Mouse (Mus musculus) lung, embryonic 15.5 days (tissue): Measurements from ENCODE around the gene Casp12. TPM values are rescaled to one million over a fixed set of nuclear protein-coding genes. Genes with fewer than 3 reads are reported as not detected.

ENCODE experiments used
- ATAC-seq: fragments of 200-750 bp; cut with Nextera tagmentation; 2 replicates; pipeline ENCODE4 v1.8.0; 2017; ENCODE audit warnings: moderate number of reproducible peaks, borderline replicate concordance; ENCODE audit not compliant: low FRiP score, low TSS enrichment; ENCODE audit errors: extremely low read depth
- H3K27ac ChIP-seq: fragments of 300-500 bp; sonication (generic); 2 replicates; pipeline ENCODE4 v1.5.1; 2015; ENCODE audit warnings: moderate library complexity, mild to moderate bottlenecking, inconsistent platforms
- H3K27me3 ChIP-seq: fragments of 300-500 bp; sonication (generic); 2 replicates; pipeline ENCODE4 v1.6.1; 2015; ENCODE audit warnings: inconsistent platforms
- H3K36me3 ChIP-seq: fragments of 300-500 bp; sonication (generic); 2 replicates; pipeline ENCODE4 v1.6.1; 2015; ENCODE audit warnings: inconsistent platforms
- H3K4me1 ChIP-seq: fragments of 300-500 bp; sonication (generic); 2 replicates; pipeline ENCODE4 v1.6.1; 2015; ENCODE audit warnings: inconsistent platforms
- H3K4me2 ChIP-seq: fragments of 300-500 bp; sonication (generic); 2 replicates; pipeline ENCODE4 v1.6.1; 2015; ENCODE audit warnings: inconsistent platforms, mild to moderate bottlenecking, moderate library complexity
- H3K4me3 ChIP-seq: fragments of 300-500 bp; sonication (generic); 2 replicates; pipeline ENCODE4 v1.5.1; 2015; ENCODE audit warnings: mild to moderate bottlenecking, inconsistent platforms
- H3K9ac ChIP-seq: fragments of 300-500 bp; sonication (generic); 2 replicates; pipeline ENCODE4 v1.6.1; 2015; ENCODE audit warnings: inconsistent platforms
- H3K9me3 ChIP-seq: fragments of 300-500 bp; sonication (generic); 2 replicates; pipeline ENCODE4 v1.6.1; 2016; ENCODE audit warnings: inconsistent platforms
- WGBS: fragments of 180-500 bp; shearing (Covaris S2); methylation state at CpG from one replicate; pipeline ENCODE4 v1.1.7; 2015; 5-methylcytosine and 5-hydroxymethylcytosine counted together
- polyA plus RNA-seq: library from polyadenylated mRNA; unstranded; fragments of >200 nt; fragmentation: Nextera tagmentation; extraction: Ambion mirVana; gene quantifications from 2 replicates; pipeline ENCODE4 v1.2.1, GENCODE M21; 2015

Gene Casp12
- 2.7 and 2.8 TPM in 2 replicates for polyA plus RNA-seq

- peak within 1 kb of the TSS; percentile 24 for H3K27ac ChIP-seq
- no peak within 1 kb of the TSS for H3K4me3 ChIP-seq
- no peaks in the 10 kb centered on the region for H3K4me1 ChIP-seq
Measured at GRCm38 (mm10) chr9:5345291-5345898, at the start of gene Casp12. TSS of gene Casp12 (plus strand) at chr9:5345430.

GRCm38 (mm10) chr9:5296354-5297237 is 48.6 kb upstream of the Casp12 start:
- Histone ChIP-seq H3K9me3 (no peaks in the 10 kb centered on the region), H3K27me3 (no peaks in the 10 kb centered on the region), H3K4me1 (no peaks in the 10 kb centered on the region), H3K36me3 (no peaks in the 10 kb centered on the region), H3K27ac (no peak overlapping the region), H3K9ac (no peak overlapping the region), H3K4me2 (no peak overlapping the region), H3K4me3 (no peak overlapping the region)
- 55% methylated on average over 2 of the region's 2 CpGs for WGBS
- ATAC-seq: no peak

More at GRCm38 (mm10) chr9:5345291-5345898, at the start of gene Casp12:
- Histone ChIP-seq H3K4me2 (no peak within 1 kb of the TSS), H3K36me3 (no peaks in the 10 kb centered on the region), H3K27me3 (no peaks in the 10 kb centered on the region), H3K9me3 (no peaks in the 10 kb centered on the region), H3K9ac (no peak within 1 kb of the TSS)
- ATAC-seq: no peak; the same call in 1 of the 2 replicates
- 27% methylated on average over 4 of the region's 4 CpGs for WGBS

GRCm38 (mm10) chr9:5298329-5299131 is 46.7 kb upstream of the Casp12 start, which contains the start of gene Casp1:
TSS of gene Casp1 (plus strand) at chr9:5298517.
- Histone ChIP-seq H3K9me3 (no peaks in the 10 kb centered on the region), H3K27ac (no peak within 1 kb of the TSS), H3K4me3 (no peak within 1 kb of the TSS), H3K27me3 (no peaks in the 10 kb centered on the region), H3K9ac (no peak within 1 kb of the TSS), H3K36me3 (no peaks in the 10 kb centered on the region), H3K4me1 (no peaks in the 10 kb centered on the region), H3K4me2 (no peak within 1 kb of the TSS)
- no peak for ATAC-seq
- WGBS: 75% methylated on average over 11 of the region's 11 CpGs

GRCm38 (mm10) chr9:5299132-5299381 is 46.2 kb upstream of the Casp12 start:
- H3K9ac ChIP-seq: no peak overlapping the region
- no peaks in the 10 kb centered on the region for H3K4me1 ChIP-seq
- H3K4me3 ChIP-seq: no peak overlapping the region
- no peak overlapping the region for H3K27ac ChIP-seq
- ATAC-seq: no peak
- 72% methylated on average over 2 of the region's 2 CpGs for WGBS
- H3K4me2 ChIP-seq: no peak overlapping the region
- no peaks in the 10 kb centered on the region for H3K9me3 ChIP-seq
- H3K36me3 ChIP-seq: no peaks in the 10 kb centered on the region
- no peaks in the 10 kb centered on the region for H3K27me3 ChIP-seq

GRCm38 (mm10) chr9:5308561-5308960 is 36.7 kb upstream of the Casp12 start, which contains the start of gene Casp4:
TSS of gene Casp4 (plus strand) at chr9:5308828.
- Histone ChIP-seq H3K27ac (no peak within 1 kb of the TSS), H3K4me3 (peak within 1 kb of the TSS; percentile 12; the same call in 1 of the 2 replicates), H3K4me1 (no peaks in the 10 kb centered on the region), H3K27me3 (no peaks in the 10 kb centered on the region), H3K4me2 (no peak within 1 kb of the TSS), H3K9me3 (no peaks in the 10 kb centered on the region), H3K9ac (no peak within 1 kb of the TSS), H3K36me3 (no peaks in the 10 kb centered on the region)
- ATAC-seq: no peak
- 52% methylated on average over 5 of the region's 5 CpGs for WGBS

- H3K9ac ChIP-seq: no peak overlapping the region
- no peak overlapping the region for H3K4me3 ChIP-seq
- no peaks in the 10 kb centered on the region for H3K36me3 ChIP-seq
- no peak overlapping the region for H3K27ac ChIP-seq
- H3K4me1 ChIP-seq: no peaks in the 10 kb centered on the region
- no peaks in the 10 kb centered on the region for H3K9me3 ChIP-seq
- no peak overlapping the region for H3K4me2 ChIP-seq
- no peak for ATAC-seq
- no peaks in the 10 kb centered on the region for H3K27me3 ChIP-seq
Measured at GRCm38 (mm10) chr9:5310112-5310511, 35.1 kb upstream of the Casp12 start.

- Histone ChIP-seq H3K27me3 (no peaks in the 10 kb centered on the region), H3K36me3 (no peaks in the 10 kb centered on the region), H3K4me3 (no peak overlapping the region), H3K9me3 (no peaks in the 10 kb centered on the region), H3K9ac (no peak overlapping the region), H3K4me2 (no peak overlapping the region), H3K27ac (no peak overlapping the region), H3K4me1 (no peaks in the 10 kb centered on the region)
- 62% methylated on average over 4 of the region's 4 CpGs for WGBS
- no peak for ATAC-seq
Measured at GRCm38 (mm10) chr9:5311435-5311834, 33.8 kb upstream of the Casp12 start.

GRCm38 (mm10) chr9:5328204-5328603 is 17.0 kb upstream of the Casp12 start:
- Histone ChIP-seq H3K4me2 (no peak overlapping the region), H3K9ac (no peak overlapping the region), H3K36me3 (no peaks in the 10 kb centered on the region), H3K27me3 (no peaks in the 10 kb centered on the region), H3K27ac (no peak overlapping the region), H3K4me3 (no peak overlapping the region), H3K9me3 (no peaks in the 10 kb centered on the region), H3K4me1 (no peaks in the 10 kb centered on the region)
- WGBS: 64% methylated on average over 3 of the region's 3 CpGs
- no peak for ATAC-seq

GRCm38 (mm10) chr9:5332441-5332840 is 12.8 kb upstream of the Casp12 start:
- no peak for ATAC-seq
- Histone ChIP-seq H3K27me3 (no peaks in the 10 kb centered on the region), H3K36me3 (no peaks in the 10 kb centered on the region), H3K27ac (no peak overlapping the region), H3K9me3 (no peaks in the 10 kb centered on the region), H3K9ac (no peak overlapping the region), H3K4me3 (no peak overlapping the region), H3K4me2 (no peak overlapping the region), H3K4me1 (no peaks in the 10 kb centered on the region)

GRCm38 (mm10) chr9:5333422-5333821 is 11.8 kb upstream of the Casp12 start:
- Histone ChIP-seq H3K4me1 (no peaks in the 10 kb centered on the region), H3K27me3 (no peaks in the 10 kb centered on the region), H3K36me3 (no peaks in the 10 kb centered on the region), H3K9me3 (no peaks in the 10 kb centered on the region), H3K4me3 (no peak overlapping the region), H3K27ac (no peak overlapping the region), H3K4me2 (no peak overlapping the region), H3K9ac (no peak overlapping the region)
- ATAC-seq: no peak
- WGBS: 86% methylated on average over 1 of the region's 1 CpGs

- H3K27me3 ChIP-seq: no peaks in the 10 kb centered on the region
- no peak overlapping the region for H3K27ac ChIP-seq
- no peak overlapping the region for H3K4me2 ChIP-seq
- WGBS: 61% methylated on average over 1 of the region's 1 CpGs
- no peak for ATAC-seq
- no peak overlapping the region for H3K4me3 ChIP-seq
- no peak overlapping the region for H3K9ac ChIP-seq
- no peaks in the 10 kb centered on the region for H3K9me3 ChIP-seq
- no peaks in the 10 kb centered on the region for H3K4me1 ChIP-seq
- H3K36me3 ChIP-seq: no peaks in the 10 kb centered on the region
Measured at GRCm38 (mm10) chr9:5343092-5343491, 2.1 kb upstream of the Casp12 start.

- 87% methylated on average over 4 of the region's 4 CpGs for WGBS
- Histone ChIP-seq H3K36me3 (no peaks in the 10 kb centered on the region), H3K27me3 (no peaks in the 10 kb centered on the region), H3K4me2 (no peak overlapping the region), H3K27ac (no peak overlapping the region), H3K4me3 (no peak overlapping the region), H3K4me1 (no peaks in the 10 kb centered on the region), H3K9me3 (no peaks in the 10 kb centered on the region), H3K9ac (no peak overlapping the region)
- no peak for ATAC-seq
Measured at GRCm38 (mm10) chr9:5344090-5344489, 1.1 kb upstream of the Casp12 start.
